Mouse (Mus musculus): ENCODE data around the gene Anks6.

DNA sequence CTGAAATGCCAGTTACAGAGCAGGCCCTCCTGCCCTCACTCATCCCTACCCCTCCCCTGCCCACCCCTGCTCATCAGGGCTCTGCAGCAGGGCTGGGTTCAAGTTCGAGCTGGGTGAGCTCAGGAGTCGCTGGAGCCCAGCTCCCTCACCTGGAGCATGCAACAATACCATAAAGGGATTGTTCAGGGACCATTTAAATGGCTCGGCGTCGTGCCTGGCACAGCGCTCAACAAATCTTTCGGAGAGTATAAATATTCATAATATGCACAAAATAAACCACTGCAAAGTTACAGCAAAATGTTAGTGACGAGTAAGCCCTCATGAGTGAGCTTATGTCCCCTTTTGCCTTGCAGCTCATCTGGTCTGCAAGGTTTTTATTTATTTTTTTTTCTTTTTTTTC, 25.1 kb downstream of the Anks6 start:
- TF ChIP-seq CTCF (IDR thresholded peaks at IDR 0.05; ENCODE audit: low read depth) (no peak), EP300 (optimal IDR thresholded peaks at IDR 0.05) (no peak)
